Mouse (Mus musculus) heart, adult 2 months (tissue): ENCODE data around the gene Snx22.

Experiments used
- CTCF ChIP-seq: fragments of 200-600 bp; IDR thresholded peaks from 2 replicates; pipeline ENCODE4 v1.8.1; 2022; ENCODE audit warnings: antibody characterized with exemption, mild to moderate bottlenecking, moderate library complexity
- EP300 ChIP-seq: fragments of 200-500 bp; IDR thresholded peaks from 2 replicates; pipeline ENCODE4 v1.6.1; 2011; ENCODE audit warnings: low read depth, low read length, control low read depth; ENCODE audit not compliant: insufficient read depth
- POLR2A ChIP-seq: fragments of 200-500 bp; IDR thresholded peaks from 2 replicates; pipeline ENCODE4 v1.6.1; 2011; ENCODE audit warnings: mild to moderate bottlenecking, low read depth, low read length, control low read depth; ENCODE audit not compliant: insufficient read depth

- TF ChIP-seq CTCF = no peak
- TF ChIP-seq EP300 = no peak
- TF ChIP-seq POLR2A = no peak
Observed at GRCm38 (mm10) chr9:66091327-66092231, 22.1 kb upstream of the Snx22 start.
